Mouse (Mus musculus): ENCODE results near the gene Rab19.
"Not testable (repeated sequence)": the region's sequence is repeated elsewhere in the genome, so short reads cannot be mapped to it uniquely, and the experiment has no call there.

Gene Rab19

DNA sequence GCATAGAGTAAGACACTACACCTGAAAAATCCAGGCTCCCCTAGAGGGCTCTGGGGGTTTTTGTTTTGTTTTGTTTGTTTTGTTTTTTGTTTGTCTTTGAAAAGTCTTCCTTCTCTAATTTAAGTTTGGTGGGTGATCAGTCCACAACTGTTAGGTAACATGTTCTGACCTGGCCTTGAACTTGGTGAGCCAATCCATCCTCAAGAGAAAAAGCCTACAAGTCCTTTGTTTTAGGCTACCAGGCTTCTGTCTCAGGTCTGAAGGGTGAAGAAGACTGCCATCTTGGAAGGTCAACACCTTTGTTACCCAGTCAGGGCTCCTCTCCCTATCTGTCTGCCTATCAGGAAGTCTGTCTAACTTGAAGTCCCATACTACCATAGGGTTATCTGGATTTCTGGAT, 52.7 kb downstream of the Rab19 start:
- no peak for DNase-seq

DNA sequence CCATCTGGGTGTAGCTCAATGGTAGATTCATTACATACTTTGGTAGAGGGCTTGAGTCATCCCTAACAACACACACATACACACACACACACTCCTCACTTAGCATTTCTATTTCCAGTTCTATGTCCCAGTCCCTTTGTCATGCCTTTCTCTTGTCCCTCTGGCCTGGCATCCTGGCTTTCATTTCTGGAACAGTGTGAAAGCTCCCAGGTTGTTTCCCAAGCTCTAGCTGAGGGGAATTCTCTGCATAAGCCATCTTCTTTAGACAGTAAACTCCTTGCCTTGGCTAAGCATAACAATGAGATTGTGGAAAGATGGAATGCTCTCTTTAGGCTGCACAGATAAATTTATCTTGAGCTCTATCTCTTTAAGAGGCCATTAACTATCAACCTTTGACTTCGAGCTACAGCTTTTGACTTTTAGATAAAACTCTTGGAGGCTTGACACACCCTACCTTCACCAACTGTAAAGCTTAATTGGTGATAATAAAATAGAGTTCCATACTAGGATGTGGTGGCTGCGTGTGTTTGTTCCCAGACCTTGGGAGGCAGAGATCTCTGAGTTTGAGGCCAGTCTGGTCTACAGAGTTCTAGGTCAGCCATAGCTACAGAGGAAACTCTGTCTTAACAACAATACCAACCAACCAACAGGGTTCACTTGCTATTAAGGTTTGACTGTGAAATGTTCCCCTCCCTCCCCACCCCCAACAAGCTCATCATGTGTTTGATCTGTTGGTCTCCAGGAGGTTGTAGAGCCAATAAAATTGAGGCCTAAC, 53.3 kb downstream of the Rab19 start:
- no peak for DNase-seq

DNA sequence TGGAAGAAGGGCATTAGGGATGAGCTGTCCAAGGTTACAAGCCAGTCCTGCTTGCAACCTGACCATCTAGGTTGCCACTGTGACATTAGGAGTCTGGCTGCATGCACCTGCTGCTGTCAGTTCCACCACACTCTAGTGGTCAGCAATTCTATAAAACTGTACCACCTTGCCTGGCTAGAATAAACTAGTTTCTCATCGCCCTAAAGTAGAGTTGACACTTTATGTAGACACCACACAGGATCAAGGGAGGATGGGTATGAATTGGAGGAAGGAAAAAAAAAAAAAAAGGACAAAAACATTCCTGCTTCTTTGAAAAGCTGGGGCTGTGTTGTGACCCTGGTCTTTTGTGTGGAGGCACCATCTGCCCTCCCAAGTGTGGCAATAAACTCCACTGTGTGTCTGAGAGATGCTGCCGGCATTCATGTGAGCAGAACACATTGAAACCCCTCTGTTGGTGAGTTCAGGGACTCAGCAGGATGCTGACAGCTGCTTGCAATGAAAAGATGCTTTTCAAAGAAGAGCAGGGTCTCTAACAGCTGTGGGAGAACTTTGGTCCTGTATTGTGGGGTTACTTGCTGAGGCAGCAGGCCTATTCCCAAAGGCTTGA, 54.0 kb downstream of the Rab19 start:
- no peak for DNase-seq

DNA sequence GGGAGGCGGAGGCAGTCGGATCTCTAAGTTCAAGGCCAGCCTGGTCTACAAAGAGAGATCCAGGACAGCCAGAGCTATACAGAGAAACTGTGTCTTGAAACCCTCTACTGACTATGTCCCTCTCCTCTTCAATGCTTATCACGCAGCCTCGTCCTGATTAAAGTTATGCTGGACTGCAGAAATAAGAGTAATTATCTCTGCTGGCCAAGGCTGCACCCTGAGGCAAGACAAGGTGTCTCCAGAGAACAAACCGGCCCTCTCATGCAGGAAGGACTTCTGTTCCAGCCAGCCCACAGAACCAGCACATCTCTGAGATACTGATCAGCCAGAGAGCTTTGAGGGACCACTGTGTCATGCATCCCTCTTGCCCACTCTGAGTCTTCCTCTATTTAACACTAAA, 54.9 kb downstream of the Rab19 start:
- DNase-seq, result peak; percentile 53

DNA sequence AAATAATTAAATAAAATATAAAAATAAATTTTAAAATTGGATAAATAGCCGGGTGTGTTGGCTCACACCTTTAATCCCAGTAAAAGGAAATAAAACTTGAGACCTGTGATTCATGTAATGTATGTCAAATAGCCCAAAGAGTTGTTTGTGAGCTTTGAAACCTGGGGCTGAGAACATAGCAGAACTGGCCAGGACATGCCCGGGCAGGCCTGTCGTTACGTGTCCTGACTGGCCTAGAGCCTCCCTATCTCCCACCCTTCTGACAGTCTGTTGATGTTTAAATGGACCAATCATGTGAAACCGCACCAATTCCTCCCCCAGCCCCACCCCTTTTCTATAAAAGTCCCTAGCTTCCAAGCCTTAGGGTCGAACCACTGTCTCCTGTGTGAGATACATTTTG, 56.5 kb downstream of the Rab19 start:
- DNase-seq, result not testable (repeated sequence)

All from liver (tissue).